Mouse (Mus musculus) forebrain, embryonic 12.5 days (tissue): Measurements from ENCODE around the gene Mrpl24. TPM values are rescaled to one million over a fixed set of nuclear protein-coding genes. Genes with fewer than 3 reads are reported as not detected.

Experiments
- ATAC-seq: fragments of 200-750 bp; cut with Nextera tagmentation; 2 replicates; pipeline ENCODE4 v1.8.0; 2017; ENCODE audit warnings: moderate TSS enrichment; ENCODE audit not compliant: low FRiP score
- H3K27ac ChIP-seq: fragments of 300-500 bp; sonication (generic); 2 replicates; pipeline ENCODE4 v1.5.1; 2016; ENCODE audit warnings: mild to moderate bottlenecking
- H3K27me3 ChIP-seq: fragments of 300-500 bp; sonication (generic); 2 replicates; pipeline ENCODE4 v1.6.1; 2016; ENCODE audit warnings: mild to moderate bottlenecking
- H3K36me3 ChIP-seq: fragments of 300-500 bp; sonication (generic); replicated peaks from 2 replicates; pipeline ENCODE4 v1.6.1; 2016; ENCODE audit warnings: mild to moderate bottlenecking
- H3K4me1 ChIP-seq: fragments of 300-500 bp; sonication (generic); 2 replicates; pipeline ENCODE4 v1.6.1; 2016
- H3K4me2 ChIP-seq: fragments of 300-500 bp; sonication (generic); 2 replicates; pipeline ENCODE4 v1.6.1; 2016; ENCODE audit warnings: mild to moderate bottlenecking, moderate library complexity
- H3K4me3 ChIP-seq: fragments of 300-500 bp; sonication (generic); replicated peaks from 2 replicates; pipeline ENCODE4 v1.5.1; 2016; ENCODE audit warnings: mild to moderate bottlenecking
- H3K9ac ChIP-seq: fragments of 300-500 bp; sonication (generic); 2 replicates; pipeline ENCODE4 v1.6.1; 2016; ENCODE audit warnings: mild to moderate bottlenecking
- H3K9me3 ChIP-seq: fragments of 300-500 bp; sonication (generic); 2 replicates; pipeline ENCODE4 v1.6.1; 2016
- WGBS: fragments of 180-500 bp; shearing (Covaris S2); methylation state at CpG from one replicate; pipeline ENCODE4 v1.1.7; 2016; 5-methylcytosine and 5-hydroxymethylcytosine counted together
- polyA plus RNA-seq: library from polyadenylated mRNA; unstranded; fragments of >200 nt; fragmentation: Nextera tagmentation; extraction: Ambion mirVana; gene quantifications from 2 replicates; pipeline ENCODE4 v1.2.1, GENCODE M21; 2016

Gene Mrpl24
- polyA plus RNA-seq, 1 experiment from 2014 or later: 86.1 TPM

- H3K27ac ChIP-seq: no peak overlapping the region
- H3K9ac ChIP-seq: no peak overlapping the region
- H3K27me3 ChIP-seq: no peaks in the 10 kb centered on the region
- ATAC-seq: no peak
- 89% methylated on average over 1 of the region's 1 CpGs for WGBS
- H3K4me3 ChIP-seq: no peak overlapping the region
- H3K9me3 ChIP-seq: no peaks in the 10 kb centered on the region
- H3K36me3 ChIP-seq: peaks cover 49% of the 10 kb centered on the region
- peaks cover 13% of the 10 kb centered on the region for H3K4me1 ChIP-seq
- no peak overlapping the region for H3K4me2 ChIP-seq
Measured at GRCm38 (mm10) chr3:87916990-87917389, 2.3 kb upstream of the Mrpl24 start.

- Histone ChIP-seq H3K9ac (no peak overlapping the region), H3K4me2 (no peak overlapping the region; the same call in 1 of the 2 replicates), H3K9me3 (no peaks in the 10 kb centered on the region), H3K4me1 (peaks cover 13% of the 10 kb centered on the region), H3K27ac (peak overlapping the region; percentile 61; the same call in 1 of the 2 replicates), H3K4me3 (no peak overlapping the region), H3K36me3 (peaks cover 58% of the 10 kb centered on the region), H3K27me3 (no peaks in the 10 kb centered on the region)
- no peak for ATAC-seq
- WGBS: 92% methylated on average over 1 of the region's 1 CpGs
Measured at GRCm38 (mm10) chr3:87918551-87918950, 755 bp upstream of the Mrpl24 start.

- H3K27me3 ChIP-seq: no peaks in the 10 kb centered on the region
- ATAC-seq: no peak
- peaks cover 13% of the 10 kb centered on the region for H3K4me1 ChIP-seq
- 71% methylated on average over 9 of the region's 9 CpGs for WGBS
- no peaks in the 10 kb centered on the region for H3K9me3 ChIP-seq
- peaks cover 58% of the 10 kb centered on the region for H3K36me3 ChIP-seq
- peak overlapping the region; percentile 55 for H3K4me3 ChIP-seq
- H3K27ac ChIP-seq: no peak overlapping the region
- H3K4me2 ChIP-seq: peak overlapping the region; percentile 84
- H3K9ac ChIP-seq: peak overlapping the region; percentile 63
Measured at GRCm38 (mm10) chr3:87920270-87920943, 1.1 kb downstream of the Mrpl24 start.

GRCm38 (mm10) chr3:87924996-87925395 is 5.7 kb downstream of the Mrpl24 start:
- no peaks in the 10 kb centered on the region for H3K27me3 ChIP-seq
- H3K9me3 ChIP-seq: no peaks in the 10 kb centered on the region
- H3K4me2 ChIP-seq: no peak overlapping the region
- peaks cover 22% of the 10 kb centered on the region for H3K4me1 ChIP-seq
- H3K36me3 ChIP-seq: peaks cover 62% of the 10 kb centered on the region
- ATAC-seq: no peak
- no peak overlapping the region for H3K27ac ChIP-seq
- no peak overlapping the region for H3K4me3 ChIP-seq
- WGBS: 91% methylated on average over 7 of the region's 7 CpGs
- no peak overlapping the region for H3K9ac ChIP-seq

DNA sequence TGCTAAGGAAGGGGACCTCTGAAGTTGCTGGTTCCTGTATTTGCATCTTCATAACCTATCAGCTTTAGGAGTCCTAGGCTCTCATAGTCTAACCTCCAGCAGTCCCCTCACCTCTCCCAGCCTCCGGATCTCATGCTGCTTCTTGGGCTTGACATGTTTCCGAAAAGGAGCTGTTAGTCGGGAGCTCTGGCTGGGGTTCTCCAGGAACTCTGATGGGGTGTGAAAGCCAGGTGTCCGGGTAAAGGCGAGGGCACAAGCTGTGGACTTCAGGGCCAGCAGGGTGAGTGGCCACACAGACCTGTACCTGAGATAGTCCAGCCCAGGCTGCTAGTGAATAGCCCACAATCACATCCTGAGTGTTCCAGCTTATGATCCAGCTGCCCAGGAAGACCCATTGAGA is 8.1 kb downstream of the Mrpl24 start:
- Histone ChIP-seq H3K27ac (no peak overlapping the region), H3K4me3 (no peak overlapping the region), H3K27me3 (no peaks in the 10 kb centered on the region), H3K4me2 (no peak overlapping the region), H3K9me3 (no peaks in the 10 kb centered on the region), H3K4me1 (peaks cover 28% of the 10 kb centered on the region), H3K9ac (no peak overlapping the region), H3K36me3 (peaks cover 62% of the 10 kb centered on the region)
- ATAC-seq: no peak
- WGBS: 93% methylated on average over 5 of the region's 5 CpGs

DNA sequence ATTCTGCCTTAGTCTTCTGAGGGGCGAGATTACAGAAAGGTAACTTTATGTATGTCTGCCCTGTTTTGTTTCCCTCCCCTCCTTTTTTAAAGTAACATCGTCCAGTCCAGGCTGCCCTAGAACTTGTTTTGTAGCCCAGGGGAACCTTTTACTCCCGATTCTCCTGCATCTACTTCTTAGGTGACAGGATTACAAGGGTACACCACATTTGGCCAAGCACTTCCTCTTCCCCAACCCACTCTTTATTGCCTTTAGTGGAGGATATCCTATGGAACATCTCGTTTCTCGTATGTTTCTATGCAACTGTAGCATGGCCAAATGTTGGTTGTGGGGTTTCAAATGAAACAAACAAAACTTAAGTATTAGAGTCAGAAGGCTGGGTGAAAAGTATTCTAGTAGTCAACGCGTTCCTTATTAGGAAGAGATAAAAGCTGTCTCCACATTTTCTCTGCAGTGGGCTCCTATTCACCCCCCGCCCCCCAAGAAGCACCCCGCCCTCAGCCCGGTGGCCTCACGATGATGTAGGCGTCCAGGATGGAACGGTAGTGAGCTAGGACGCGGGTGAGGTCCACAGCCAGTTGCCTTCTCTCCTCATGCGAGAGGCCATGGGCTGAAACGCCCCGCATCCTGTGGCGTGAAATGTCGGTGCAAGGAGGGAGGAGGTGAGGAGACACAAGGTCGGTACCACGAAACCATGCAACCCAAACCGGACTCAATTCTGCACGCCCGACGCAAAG is 10.2 kb downstream of the Mrpl24 start:
- WGBS: 9% methylated on average over 26 of the region's 26 CpGs
- Histone ChIP-seq H3K9me3 (no peaks in the 10 kb centered on the region), H3K36me3 (peaks cover 57% of the 10 kb centered on the region), H3K4me1 (peaks cover 35% of the 10 kb centered on the region), H3K4me2 (peak overlapping the region; percentile 83), H3K27me3 (no peaks in the 10 kb centered on the region), H3K9ac (peak overlapping the region; percentile 91), H3K4me3 (peak overlapping the region; percentile 88), H3K27ac (peak overlapping the region; percentile 89)
- ATAC-seq: peak; percentile 42

- H3K4me3 ChIP-seq: peak within 1 kb of the TSS; percentile 88
- peak within 1 kb of the TSS; percentile 91 for H3K9ac ChIP-seq
- H3K4me1 ChIP-seq: peaks cover 35% of the 10 kb centered on the region
- H3K27me3 ChIP-seq: no peaks in the 10 kb centered on the region
- H3K4me2 ChIP-seq: peak within 1 kb of the TSS; percentile 83
- H3K36me3 ChIP-seq: peaks cover 55% of the 10 kb centered on the region
- under 1% methylated on average over 78 of the region's 78 CpGs for whole genome bisulfite sequencing
- H3K27ac ChIP-seq: peak within 1 kb of the TSS; percentile 89
- H3K9me3 ChIP-seq: no peaks in the 10 kb centered on the region
- ATAC-seq: peak; percentile 98
Measured at GRCm38 (mm10) chr3:87930078-87930795, 10.9 kb downstream of the Mrpl24 start, which contains the start of the genes Isg20l2 and Rrnad1. Gene Isg20l2, plus strand, starts transcription at chr3:87930314. Gene Rrnad1, minus strand, starts transcription at chr3:87930717.

DNA sequence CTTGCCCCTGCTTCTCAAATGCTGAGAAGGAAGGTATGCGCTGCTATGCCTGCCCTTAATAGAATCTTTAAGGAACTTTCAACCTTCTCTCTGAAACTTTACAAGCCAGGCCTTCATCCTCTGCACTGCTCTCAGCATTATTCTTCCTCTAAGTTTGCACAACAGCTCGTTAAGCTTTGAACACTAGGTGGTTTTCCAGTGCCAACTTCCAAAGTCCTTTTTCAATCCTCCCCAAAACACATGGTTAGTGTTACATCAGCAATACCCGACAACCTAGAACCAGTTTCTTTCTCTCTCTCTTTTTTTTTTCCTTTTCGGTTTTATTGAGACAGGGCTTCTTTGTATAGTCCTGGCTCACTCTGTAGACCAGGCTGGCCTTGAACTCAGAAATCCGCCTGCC is 14.7 kb downstream of the Mrpl24 start:
- WGBS: 75% methylated on average over 5 of the region's 5 CpGs
- no peak overlapping the region for H3K9ac ChIP-seq
- H3K9me3 ChIP-seq: no peaks in the 10 kb centered on the region
- no peak overlapping the region for H3K4me2 ChIP-seq
- no peak overlapping the region for H3K4me3 ChIP-seq
- H3K27me3 ChIP-seq: no peaks in the 10 kb centered on the region
- no peak overlapping the region for H3K27ac ChIP-seq
- no peak for ATAC-seq
- H3K36me3 ChIP-seq: peaks cover 55% of the 10 kb centered on the region
- H3K4me1 ChIP-seq: peaks cover 34% of the 10 kb centered on the region

DNA sequence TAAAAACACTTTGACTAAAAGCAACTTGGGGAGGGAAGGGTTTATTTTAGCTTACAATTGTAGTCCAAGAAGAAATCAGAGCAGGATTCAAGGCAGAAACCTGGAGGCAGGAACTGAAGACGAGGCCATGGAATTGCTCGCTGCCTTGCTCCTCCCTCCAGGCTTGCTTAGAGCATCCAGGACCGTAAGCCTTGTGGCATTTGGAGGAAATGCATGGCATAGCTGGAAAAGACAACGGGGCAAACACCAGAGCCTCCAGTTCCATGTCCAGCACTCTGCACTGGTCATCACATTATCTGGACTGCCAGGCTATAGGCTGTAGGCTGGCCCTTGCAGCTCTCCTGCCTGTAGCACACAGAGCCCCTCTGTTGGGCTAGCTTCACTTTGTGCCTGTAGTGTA is 15.2 kb downstream of the Mrpl24 start:
- ATAC-seq: no peak
- Histone ChIP-seq H3K4me2 (no peak overlapping the region), H3K4me3 (no peak overlapping the region), H3K27ac (no peak overlapping the region), H3K9me3 (no peaks in the 10 kb centered on the region), H3K36me3 (peaks cover 60% of the 10 kb centered on the region), H3K4me1 (peaks cover 29% of the 10 kb centered on the region), H3K9ac (no peak overlapping the region), H3K27me3 (no peaks in the 10 kb centered on the region)
- 74% methylated on average over 4 of the region's 4 CpGs for WGBS

- peaks cover 67% of the 10 kb centered on the region for H3K36me3 ChIP-seq
- WGBS: 86% methylated on average over 4 of the region's 4 CpGs
- H3K27ac ChIP-seq: no peak overlapping the region
- H3K9ac ChIP-seq: no peak overlapping the region
- no peaks in the 10 kb centered on the region for H3K27me3 ChIP-seq
- no peaks in the 10 kb centered on the region for H3K9me3 ChIP-seq
- H3K4me2 ChIP-seq: no peak overlapping the region
- H3K4me1 ChIP-seq: peaks cover 28% of the 10 kb centered on the region
- no peak for ATAC-seq
- no peak overlapping the region for H3K4me3 ChIP-seq
Measured at GRCm38 (mm10) chr3:87935201-87935600, 15.9 kb downstream of the Mrpl24 start.

DNA sequence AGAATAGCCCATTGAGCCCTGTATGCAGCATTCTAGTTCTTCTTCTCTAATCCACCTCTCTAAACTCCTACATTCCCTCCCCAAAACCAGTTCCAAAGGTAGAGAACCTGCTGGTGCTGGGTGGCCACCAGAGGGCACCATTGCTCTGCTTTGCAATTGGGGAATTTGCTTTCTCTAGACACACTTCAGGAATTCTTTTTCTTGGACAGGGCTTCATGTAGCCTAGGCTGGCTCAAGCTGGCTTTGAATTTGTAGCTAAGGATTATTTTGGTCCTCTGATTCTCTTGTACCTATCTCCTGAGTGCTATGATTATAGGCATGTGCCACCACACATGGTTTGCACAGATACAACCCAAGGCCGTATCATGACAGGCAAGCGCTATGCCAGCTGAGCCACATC is 16.5 kb downstream of the Mrpl24 start:
- H3K9ac ChIP-seq: no peak overlapping the region
- H3K36me3 ChIP-seq: peaks cover 70% of the 10 kb centered on the region
- H3K4me3 ChIP-seq: no peak overlapping the region
- H3K9me3 ChIP-seq: no peaks in the 10 kb centered on the region
- ATAC-seq: peak; percentile 55
- no peaks in the 10 kb centered on the region for H3K27me3 ChIP-seq
- WGBS: 95% methylated on average over 2 of the region's 2 CpGs
- no peak overlapping the region for H3K4me2 ChIP-seq
- H3K27ac ChIP-seq: no peak overlapping the region
- peaks cover 26% of the 10 kb centered on the region for H3K4me1 ChIP-seq

DNA sequence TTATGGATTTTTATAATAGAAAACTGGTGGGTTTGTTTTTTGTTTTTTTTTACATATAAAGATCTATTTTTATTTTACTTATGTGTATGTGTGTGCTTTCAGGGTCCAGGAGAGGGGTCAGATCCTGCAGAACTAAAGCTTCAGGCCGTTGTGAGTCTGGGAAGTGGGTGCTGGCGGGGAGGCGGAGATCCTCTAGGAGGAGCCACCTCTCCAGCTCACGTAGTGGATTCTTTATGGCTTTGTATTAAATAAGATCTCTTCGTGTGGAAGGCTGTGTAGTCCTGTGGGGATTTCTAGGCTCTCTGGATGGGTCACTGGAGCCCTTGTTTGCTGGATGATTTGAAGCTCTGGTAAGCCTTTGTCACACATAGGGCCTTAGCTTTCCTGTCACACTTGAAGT is 21.3 kb downstream of the Mrpl24 start:
- Histone ChIP-seq H3K4me3 (no peak overlapping the region), H3K36me3 (peaks cover 60% of the 10 kb centered on the region), H3K4me1 (peaks cover 18% of the 10 kb centered on the region), H3K9ac (no peak overlapping the region), H3K9me3 (no peaks in the 10 kb centered on the region), H3K4me2 (no peak overlapping the region), H3K27ac (no peak overlapping the region), H3K27me3 (no peaks in the 10 kb centered on the region)
- WGBS: 56% methylated on average over 5 of the region's 5 CpGs
- no peak for ATAC-seq
